Mouse (Mus musculus): Measurements from ENCODE around the gene Baz2b. TPM values are rescaled to one million over a fixed set of nuclear protein-coding genes. Genes with fewer than 3 reads are reported as not detected.

The Baz2b gene
- polyA plus RNA-seq, 1 experiment from 2014 or later: 56.7 TPM

- Histone ChIP-seq H3K9ac (ENCODE audit: low read length) (no peak overlapping the region), H3K4me1 (replicated peaks; ENCODE audit: control insufficient read depth, insufficient read depth, low read length) (no peaks in the 10 kb centered on the region), H3K27me3 (ENCODE audit: control insufficient read depth, insufficient read depth, low read depth, low read length) (no peaks in the 10 kb centered on the region), H3K36me3 (ENCODE audit: control insufficient read depth, insufficient read depth, low read length) (peaks cover 21% of the 10 kb centered on the region), H3K4me3 (ENCODE audit: low read length) (no peak overlapping the region), H3K9me3 (ENCODE audit: control insufficient read depth, low read length) (no peaks in the 10 kb centered on the region), H3K4me2 (ENCODE audit: low read depth, low read length) (no peak overlapping the region), H3K27ac (ENCODE audit: low read length) (no peak overlapping the region)
- WGBS: 77% methylated on average over 4 of the region's 4 CpGs
- no peak for ATAC-seq (ENCODE audit: low read depth)
Observed at GRCm38 (mm10) chr2:59951127-59951526, 258.5 kb downstream of the Baz2b start.

DNA sequence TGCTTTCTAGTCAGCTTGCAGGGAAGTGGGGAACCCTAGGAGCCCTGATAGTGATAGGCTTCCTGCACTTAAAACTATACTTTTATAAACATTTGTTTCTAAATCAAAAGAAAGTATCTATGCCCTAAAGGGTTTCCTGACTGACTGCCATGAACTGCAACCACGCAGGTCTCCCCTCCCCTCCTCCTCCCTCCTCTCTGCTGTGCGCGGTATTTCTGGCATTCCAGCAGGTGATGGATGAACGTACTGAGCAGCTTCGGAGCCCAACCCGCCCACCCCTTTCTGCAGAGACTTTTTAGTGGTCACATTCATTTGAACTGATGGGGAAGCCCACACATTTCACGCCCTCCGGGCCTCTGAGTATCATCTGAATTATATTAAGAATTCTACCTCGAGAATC is 273.3 kb downstream of the Baz2b start:
- Histone ChIP-seq H3K4me2 (ENCODE audit: low read depth, low read length) (no peak overlapping the region), H3K9me3 (ENCODE audit: control insufficient read depth, low read length) (no peaks in the 10 kb centered on the region), H3K27ac (ENCODE audit: low read length) (no peak overlapping the region), H3K36me3 (ENCODE audit: control insufficient read depth, insufficient read depth, low read length) (peaks cover 10% of the 10 kb centered on the region), H3K4me1 (replicated peaks; ENCODE audit: control insufficient read depth, insufficient read depth, low read length) (no peaks in the 10 kb centered on the region), H3K4me3 (ENCODE audit: low read length) (no peak overlapping the region), H3K27me3 (ENCODE audit: control insufficient read depth, insufficient read depth, low read depth, low read length) (no peaks in the 10 kb centered on the region), H3K9ac (ENCODE audit: low read length) (no peak overlapping the region)
- WGBS: 19% methylated on average over 9 of the region's 9 CpGs
- ATAC-seq (ENCODE audit: low read depth): no peak

DNA sequence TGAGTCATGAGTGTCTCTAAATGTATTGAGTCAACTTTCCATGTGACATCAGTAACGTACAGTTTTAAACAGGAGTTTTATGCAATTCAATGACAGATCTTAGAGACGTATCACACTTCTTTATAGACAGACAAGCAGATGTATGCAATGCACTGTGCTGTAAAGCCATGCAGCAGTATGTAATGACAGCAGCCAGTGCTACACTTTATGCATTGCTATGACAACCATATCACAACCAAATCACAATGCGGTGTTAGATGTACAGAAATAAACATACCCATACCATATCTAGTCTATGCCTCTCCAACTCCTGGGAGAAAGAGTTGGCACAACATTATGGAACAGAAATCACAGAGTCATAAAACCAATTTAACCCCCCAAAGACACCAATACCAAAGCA is 276.5 kb downstream of the Baz2b start:
- Histone ChIP-seq H3K4me1 (replicated peaks; ENCODE audit: control insufficient read depth, insufficient read depth, low read length) (no peaks in the 10 kb centered on the region), H3K9ac (ENCODE audit: low read length) (no peak overlapping the region), H3K4me3 (ENCODE audit: low read length) (no peak overlapping the region), H3K4me2 (ENCODE audit: low read depth, low read length) (no peak overlapping the region), H3K36me3 (ENCODE audit: control insufficient read depth, insufficient read depth, low read length) (peaks cover 8% of the 10 kb centered on the region), H3K27me3 (ENCODE audit: control insufficient read depth, insufficient read depth, low read depth, low read length) (no peaks in the 10 kb centered on the region), H3K9me3 (ENCODE audit: control insufficient read depth, low read length) (no peaks in the 10 kb centered on the region), H3K27ac (ENCODE audit: low read length) (no peak overlapping the region)
- 81% methylated on average over 3 of the region's 3 CpGs for WGBS
- ATAC-seq (ENCODE audit: low read depth): no peak

DNA sequence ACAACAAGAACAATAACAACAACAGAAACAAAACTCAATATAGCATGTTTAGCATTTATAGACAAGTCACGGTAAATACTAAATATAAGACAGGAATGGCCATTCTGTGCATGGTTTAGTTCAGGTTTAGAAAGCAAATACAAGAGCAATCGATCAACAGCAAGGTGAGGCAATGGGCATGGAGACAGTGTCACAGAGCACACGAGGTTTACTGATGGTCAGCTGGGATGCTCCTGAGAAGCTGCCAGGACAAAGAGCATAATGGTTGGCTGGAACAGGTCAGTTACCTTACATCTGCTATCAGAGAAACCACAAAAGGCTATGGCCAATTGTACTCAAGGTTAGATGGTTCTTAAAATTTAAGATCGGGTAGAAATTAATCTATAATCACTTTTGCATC is 277.4 kb downstream of the Baz2b start:
- Histone ChIP-seq H3K4me3 (ENCODE audit: low read length) (no peak overlapping the region), H3K27me3 (ENCODE audit: control insufficient read depth, insufficient read depth, low read depth, low read length) (no peaks in the 10 kb centered on the region), H3K4me2 (ENCODE audit: low read depth, low read length) (no peak overlapping the region), H3K9ac (ENCODE audit: low read length) (no peak overlapping the region), H3K36me3 (ENCODE audit: control insufficient read depth, insufficient read depth, low read length) (peaks cover 8% of the 10 kb centered on the region), H3K9me3 (ENCODE audit: control insufficient read depth, low read length) (no peaks in the 10 kb centered on the region), H3K4me1 (replicated peaks; ENCODE audit: control insufficient read depth, insufficient read depth, low read length) (no peaks in the 10 kb centered on the region), H3K27ac (ENCODE audit: low read length) (no peak overlapping the region)
- WGBS: 91% methylated on average over 4 of the region's 4 CpGs
- ATAC-seq (ENCODE audit: low read depth): no peak

GRCm38 (mm10) chr2:59913610-59914009 is 296.0 kb downstream of the Baz2b start:
- no peaks in the 10 kb centered on the region for H3K4me1 ChIP-seq (replicated peaks; ENCODE audit: control insufficient read depth, insufficient read depth, low read length)
- ATAC-seq (ENCODE audit: low read depth): no peak
- no peak overlapping the region for H3K9ac ChIP-seq (ENCODE audit: low read length)
- no peak overlapping the region for H3K4me3 ChIP-seq (ENCODE audit: low read length)
- no peak overlapping the region for H3K4me2 ChIP-seq (ENCODE audit: low read depth, low read length)
- peaks cover 32% of the 10 kb centered on the region for H3K36me3 ChIP-seq (ENCODE audit: control insufficient read depth, insufficient read depth, low read length)
- no peaks in the 10 kb centered on the region for H3K9me3 ChIP-seq (ENCODE audit: control insufficient read depth, low read length)
- WGBS: 89% methylated on average over 11 of the region's 11 CpGs
- H3K27ac ChIP-seq (ENCODE audit: low read length): no peak overlapping the region
- H3K27me3 ChIP-seq (ENCODE audit: control insufficient read depth, insufficient read depth, low read depth, low read length): no peaks in the 10 kb centered on the region

- Histone ChIP-seq H3K27me3 (ENCODE audit: control insufficient read depth, insufficient read depth, low read depth, low read length) (no peaks in the 10 kb centered on the region), H3K9ac (ENCODE audit: low read length) (no peak overlapping the region), H3K4me3 (ENCODE audit: low read length) (no peak overlapping the region), H3K9me3 (ENCODE audit: control insufficient read depth, low read length) (no peaks in the 10 kb centered on the region), H3K36me3 (ENCODE audit: control insufficient read depth, insufficient read depth, low read length) (peaks cover 36% of the 10 kb centered on the region), H3K4me2 (ENCODE audit: low read depth, low read length) (no peak overlapping the region), H3K27ac (ENCODE audit: low read length) (no peak overlapping the region), H3K4me1 (replicated peaks; ENCODE audit: control insufficient read depth, insufficient read depth, low read length) (no peaks in the 10 kb centered on the region)
- ATAC-seq (ENCODE audit: low read depth): no peak
- WGBS: 86% methylated on average over 9 of the region's 9 CpGs
Observed at GRCm38 (mm10) chr2:59908048-59908447, 301.6 kb downstream of the Baz2b start.

- Histone ChIP-seq H3K4me2 (ENCODE audit: low read depth, low read length) (no peak overlapping the region), H3K27ac (ENCODE audit: low read length) (no peak overlapping the region), H3K36me3 (ENCODE audit: control insufficient read depth, insufficient read depth, low read length) (peaks cover 31% of the 10 kb centered on the region), H3K27me3 (ENCODE audit: control insufficient read depth, insufficient read depth, low read depth, low read length) (no peaks in the 10 kb centered on the region), H3K4me1 (replicated peaks; ENCODE audit: control insufficient read depth, insufficient read depth, low read length) (no peaks in the 10 kb centered on the region), H3K9me3 (ENCODE audit: control insufficient read depth, low read length) (no peaks in the 10 kb centered on the region), H3K9ac (ENCODE audit: low read length) (no peak overlapping the region), H3K4me3 (ENCODE audit: low read length) (no peak overlapping the region)
- ATAC-seq (ENCODE audit: low read depth): no peak
- 75% methylated on average over 7 of the region's 7 CpGs for WGBS
Observed at GRCm38 (mm10) chr2:59904007-59904406, 305.6 kb downstream of the Baz2b start.

DNA sequence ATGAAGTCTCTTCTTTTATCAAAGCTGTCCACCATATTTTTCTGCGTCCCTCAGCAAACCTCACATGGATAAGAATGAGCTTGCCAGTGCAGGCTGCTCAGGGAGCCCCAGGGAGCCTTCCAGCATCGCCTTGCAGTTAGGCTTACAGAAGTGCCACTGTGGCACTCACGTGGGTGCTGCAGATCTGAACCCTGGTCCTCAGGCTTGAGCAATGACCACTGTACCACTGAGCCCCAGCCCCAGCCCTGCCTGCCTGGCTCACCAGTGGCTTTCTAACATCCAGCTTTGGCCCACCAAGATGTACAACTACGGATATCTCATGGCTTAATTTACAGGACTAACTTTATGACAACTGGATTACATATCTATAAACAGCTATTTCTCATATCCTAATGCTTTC is 311.0 kb downstream of the Baz2b start:
- H3K27me3 ChIP-seq (ENCODE audit: control insufficient read depth, insufficient read depth, low read depth, low read length): no peaks in the 10 kb centered on the region
- H3K4me3 ChIP-seq (ENCODE audit: low read length): no peak overlapping the region
- no peak overlapping the region for H3K27ac ChIP-seq (ENCODE audit: low read length)
- 89% methylated on average over 4 of the region's 4 CpGs for WGBS
- no peak overlapping the region for H3K4me2 ChIP-seq (ENCODE audit: low read depth, low read length)
- no peak overlapping the region for H3K9ac ChIP-seq (ENCODE audit: low read length)
- H3K4me1 ChIP-seq (replicated peaks; ENCODE audit: control insufficient read depth, insufficient read depth, low read length): peaks cover 5% of the 10 kb centered on the region
- H3K36me3 ChIP-seq (ENCODE audit: control insufficient read depth, insufficient read depth, low read length): peaks cover 15% of the 10 kb centered on the region
- no peak for ATAC-seq (ENCODE audit: low read depth)
- H3K9me3 ChIP-seq (ENCODE audit: control insufficient read depth, low read length): no peaks in the 10 kb centered on the region

- Histone ChIP-seq H3K27ac (ENCODE audit: low read length) (no peak overlapping the region), H3K4me2 (ENCODE audit: low read depth, low read length) (no peak overlapping the region), H3K36me3 (ENCODE audit: control insufficient read depth, insufficient read depth, low read length) (peaks cover 12% of the 10 kb centered on the region), H3K9me3 (ENCODE audit: control insufficient read depth, low read length) (no peaks in the 10 kb centered on the region), H3K4me1 (replicated peaks; ENCODE audit: control insufficient read depth, insufficient read depth, low read length) (peaks cover 5% of the 10 kb centered on the region), H3K4me3 (ENCODE audit: low read length) (no peak overlapping the region), H3K9ac (ENCODE audit: low read length) (no peak overlapping the region), H3K27me3 (ENCODE audit: control insufficient read depth, insufficient read depth, low read depth, low read length) (no peaks in the 10 kb centered on the region)
- 79% methylated on average over 6 of the region's 7 CpGs for WGBS
- no peak for ATAC-seq (ENCODE audit: low read depth)
Observed at GRCm38 (mm10) chr2:59898105-59898504, 311.5 kb downstream of the Baz2b start.

DNA sequence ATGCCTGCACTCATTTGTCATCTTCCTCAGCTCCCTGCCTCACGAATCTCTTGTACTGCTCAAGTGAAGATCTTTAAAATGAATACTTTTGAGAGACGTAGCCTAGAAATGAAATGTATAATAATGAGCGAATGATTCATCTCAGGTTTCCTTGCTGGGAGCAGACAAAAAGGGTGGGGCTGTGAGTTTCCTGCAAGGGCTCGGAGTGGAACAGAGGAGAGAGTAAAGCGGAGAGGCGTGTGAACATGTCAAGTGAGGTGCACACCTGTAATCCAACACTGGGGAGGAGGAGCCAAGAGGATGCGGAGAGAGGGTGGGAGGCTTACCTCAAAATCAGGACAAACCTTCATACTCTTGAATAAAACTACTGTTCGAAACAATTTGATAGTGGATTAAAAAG is 312.8 kb downstream of the Baz2b start:
- Histone ChIP-seq H3K4me3 (ENCODE audit: low read length) (no peak overlapping the region), H3K4me2 (ENCODE audit: low read depth, low read length) (0 out of 2 replicates have a peak overlapping the region, but pooled peaks have one; percentile 3), H3K4me1 (replicated peaks; ENCODE audit: control insufficient read depth, insufficient read depth, low read length) (peaks cover 5% of the 10 kb centered on the region), H3K9ac (ENCODE audit: low read length) (no peak overlapping the region), H3K9me3 (ENCODE audit: control insufficient read depth, low read length) (no peaks in the 10 kb centered on the region), H3K27ac (ENCODE audit: low read length) (peak overlapping the region; percentile 32; the same call in 1 of the 2 replicates), H3K27me3 (ENCODE audit: control insufficient read depth, insufficient read depth, low read depth, low read length) (no peaks in the 10 kb centered on the region), H3K36me3 (ENCODE audit: control insufficient read depth, insufficient read depth, low read length) (peaks cover 9% of the 10 kb centered on the region)
- WGBS: 50% methylated on average over 8 of the region's 8 CpGs
- ATAC-seq (ENCODE audit: low read depth): peak; percentile 79; the same call in 1 of the 2 replicates
